Mouse (Mus musculus): Measurements from ENCODE around the gene Pdhb.
"Not testable (repeated sequence)": the region's sequence is repeated elsewhere in the genome, so short reads cannot be mapped to it uniquely, and the experiment has no call there.

Gene Pdhb

GRCm38 (mm10) chr14:8132789-8133188 lies 40.0 kb downstream of the Pdhb start:
- DNase-seq (ENCODE audit: low spot score) = no peak

- no peak for DNase-seq (ENCODE audit: low spot score)
These were observed 44.9 kb downstream of the Pdhb start for GRCm38 (mm10) chr14:8127971-8128370.

GRCm38 (mm10) chr14:8124046-8124881 lies 48.6 kb downstream of the Pdhb start:
- DNase-seq (ENCODE audit: low spot score) = no peak

GRCm38 (mm10) chr14:8123611-8124010 lies 49.2 kb downstream of the Pdhb start:
- DNase-seq (ENCODE audit: low spot score) = not testable (repeated sequence)

- no peak for DNase-seq (ENCODE audit: low spot score)
These were observed 49.7 kb downstream of the Pdhb start for GRCm38 (mm10) chr14:8123141-8123540.

- no peak for DNase-seq (ENCODE audit: low spot score)
These were observed 52.9 kb downstream of the Pdhb start for GRCm38 (mm10) chr14:8119904-8120303.

- DNase-seq (ENCODE audit: low spot score) = no peak
These were observed 53.4 kb downstream of the Pdhb start for GRCm38 (mm10) chr14:8119454-8119853.

- no peak for DNase-seq (ENCODE audit: low spot score)
These were observed 55.5 kb downstream of the Pdhb start for GRCm38 (mm10) chr14:8117371-8117770.

All from ovary, postnatal 36 days (tissue).